Mouse (Mus musculus): ENCODE measurements around the gene Slc35e3. TPM values are rescaled to one million over a fixed set of nuclear protein-coding genes. Genes with fewer than 3 reads are reported as not detected.

Slc35e3 gene
- total and polyA plus RNA-seq, 2 experiments from 2014 or later: 23.9 to 24.9 TPM

GRCm38 (mm10) chr10:117752851-117753647 lies 6.9 kb upstream of the Slc35e3 start:
- H3K36me3 ChIP-seq (ENCODE audit: insufficient read depth, low read length): peaks cover 23% of the 10 kb centered on the region; the same call in 1 of the 2 replicates
- 94% methylated on average over 5 of the region's 5 CpGs for WGBS
- TF ChIP-seq CTCF (IDR thresholded peaks at IDR 0.05; ENCODE audit: low read depth): no peak
- H3K27ac ChIP-seq: no peak overlapping the region
- no peaks in the 10 kb centered on the region for H3K4me1 ChIP-seq (ENCODE audit: insufficient read depth, low read length)
- no peak for DNase-seq (ENCODE audit: low spot score)
- no peak overlapping the region for H3K4me2 ChIP-seq (ENCODE audit: low read depth, low read length)
- no peaks in the 10 kb centered on the region for H3K27me3 ChIP-seq (ENCODE audit: insufficient read depth, low read length)
- H3K4me3 ChIP-seq (ENCODE audit: low read length): no peak overlapping the region
- no peak overlapping the region for H3K9ac ChIP-seq (replicated peaks; ENCODE audit: low read length)
- no peaks in the 10 kb centered on the region for H3K9me3 ChIP-seq (ENCODE audit: low read length)
- no peak for ATAC-seq

GRCm38 (mm10) chr10:117752304-117752821 lies 6.2 kb upstream of the Slc35e3 start:
- WGBS: over 99% methylated on average over 7 of the region's 7 CpGs
- no peak for TF ChIP-seq CTCF (IDR thresholded peaks at IDR 0.05; ENCODE audit: low read depth)
- Histone ChIP-seq H3K4me1 (ENCODE audit: insufficient read depth, low read length) (no peaks in the 10 kb centered on the region), H3K27ac (no peak overlapping the region), H3K9me3 (ENCODE audit: low read length) (no peaks in the 10 kb centered on the region), H3K9ac (replicated peaks; ENCODE audit: low read length) (no peak overlapping the region), H3K36me3 (ENCODE audit: insufficient read depth, low read length) (peaks cover 16% of the 10 kb centered on the region; the same call in 1 of the 2 replicates), H3K4me2 (ENCODE audit: low read depth, low read length) (no peak overlapping the region), H3K4me3 (ENCODE audit: low read length) (no peak overlapping the region), H3K27me3 (ENCODE audit: insufficient read depth, low read length) (no peaks in the 10 kb centered on the region)
- ATAC-seq: no peak
- DNase-seq (ENCODE audit: low spot score): no peak

- Histone ChIP-seq H3K36me3 (ENCODE audit: insufficient read depth, low read length) (peaks cover 10% of the 10 kb centered on the region; the same call in 1 of the 2 replicates), H3K27me3 (ENCODE audit: insufficient read depth, low read length) (no peaks in the 10 kb centered on the region), H3K9me3 (ENCODE audit: low read length) (no peaks in the 10 kb centered on the region), H3K4me1 (ENCODE audit: insufficient read depth, low read length) (no peaks in the 10 kb centered on the region), H3K9ac (replicated peaks; ENCODE audit: low read length) (no peak overlapping the region), H3K27ac (no peak overlapping the region), H3K4me2 (ENCODE audit: low read depth, low read length) (no peak overlapping the region), H3K4me3 (ENCODE audit: low read length) (no peak overlapping the region)
- WGBS: 94% methylated on average over 6 of the region's 6 CpGs
- DNase-seq (ENCODE audit: low spot score): no peak
- TF ChIP-seq CTCF (IDR thresholded peaks at IDR 0.05; ENCODE audit: low read depth): no peak
- no peak for ATAC-seq
These were observed 5.6 kb upstream of the Slc35e3 start for GRCm38 (mm10) chr10:117751744-117752143.

GRCm38 (mm10) chr10:117751282-117751610 lies 5.1 kb upstream of the Slc35e3 start:
- no peak for ATAC-seq
- no peak overlapping the region for H3K4me2 ChIP-seq (ENCODE audit: low read depth, low read length)
- 95% methylated on average over 14 of the region's 14 CpGs for WGBS

GRCm38 (mm10) chr10:117750529-117751281 lies 4.5 kb upstream of the Slc35e3 start:
- Histone ChIP-seq H3K9me3 (ENCODE audit: low read length) (no peaks in the 10 kb centered on the region), H3K4me1 (ENCODE audit: insufficient read depth, low read length) (no peaks in the 10 kb centered on the region), H3K36me3 (ENCODE audit: insufficient read depth, low read length) (peaks cover 4% of the 10 kb centered on the region; the same call in 1 of the 2 replicates), H3K4me2 (ENCODE audit: low read depth, low read length) (no peak overlapping the region), H3K9ac (replicated peaks; ENCODE audit: low read length) (no peak overlapping the region), H3K27me3 (ENCODE audit: insufficient read depth, low read length) (no peaks in the 10 kb centered on the region), H3K27ac (no peak overlapping the region), H3K4me3 (ENCODE audit: low read length) (no peak overlapping the region)
- TF ChIP-seq CTCF (IDR thresholded peaks at IDR 0.05; ENCODE audit: low read depth): no peak
- no peak for ATAC-seq
- 98% methylated on average over 5 of the region's 5 CpGs for whole genome bisulfite sequencing
- no peak for DNase-seq (ENCODE audit: low spot score)

More at GRCm38 (mm10) chr10:117751282-117751610, 5.1 kb upstream of the Slc35e3 start:
- H3K9me3 ChIP-seq (ENCODE audit: low read length): no peaks in the 10 kb centered on the region
- H3K27me3 ChIP-seq (ENCODE audit: insufficient read depth, low read length): no peaks in the 10 kb centered on the region
- no peak overlapping the region for H3K27ac ChIP-seq
- TF ChIP-seq CTCF (IDR thresholded peaks at IDR 0.05; ENCODE audit: low read depth): no peak
- no peak overlapping the region for H3K4me3 ChIP-seq (ENCODE audit: low read length)
- no peak for DNase-seq (ENCODE audit: low spot score)
- no peaks in the 10 kb centered on the region for H3K4me1 ChIP-seq (ENCODE audit: insufficient read depth, low read length)
- H3K36me3 ChIP-seq (ENCODE audit: insufficient read depth, low read length): peaks cover 7% of the 10 kb centered on the region; the same call in 1 of the 2 replicates
- no peak overlapping the region for H3K9ac ChIP-seq (replicated peaks; ENCODE audit: low read length)

GRCm38 (mm10) chr10:117749787-117750343 lies 3.7 kb upstream of the Slc35e3 start:
- peaks cover 1% of the 10 kb centered on the region; the same call in 1 of the 2 replicates for H3K4me1 ChIP-seq (ENCODE audit: insufficient read depth, low read length)
- WGBS: 95% methylated on average over 14 of the region's 14 CpGs

More at GRCm38 (mm10) chr10:117749787-117750343, 3.7 kb upstream of the Slc35e3 start:
- ATAC-seq (no peak), DNase-seq (ENCODE audit: low spot score) (no peak)
- H3K9me3 ChIP-seq (ENCODE audit: low read length): no peaks in the 10 kb centered on the region
- TF ChIP-seq CTCF (IDR thresholded peaks at IDR 0.05; ENCODE audit: low read depth): no peak
- H3K4me2 ChIP-seq (ENCODE audit: low read depth, low read length): no peak overlapping the region
- H3K9ac ChIP-seq (replicated peaks; ENCODE audit: low read length): no peak overlapping the region
- no peak overlapping the region for H3K4me3 ChIP-seq (ENCODE audit: low read length)
- H3K27ac ChIP-seq: no peak overlapping the region
- H3K27me3 ChIP-seq (ENCODE audit: insufficient read depth, low read length): no peaks in the 10 kb centered on the region
- H3K36me3 ChIP-seq (ENCODE audit: insufficient read depth, low read length): peaks cover 4% of the 10 kb centered on the region; the same call in 1 of the 2 replicates

All from hindbrain, postnatal 0 days (tissue).